Mouse (Mus musculus) stomach, postnatal 0 days (tissue): ENCODE measurements at regions not wholly inside any gene's neighbourhood (a gene's known extent, or its start where the extent isn't known, plus 50 kb on each side); places are given as distances from the start of the nearest gene placed in this dataset.

Experiments
- ATAC-seq: fragments of 200-750 bp; cut with Nextera tagmentation; 2 replicates; pipeline ENCODE4 v1.8.0; 2017; ENCODE audit not compliant: low FRiP score, low TSS enrichment
- DNase-seq: peaks from one replicate; pipeline ENCODE4 v3.0.0-alpha.2; 2016; ENCODE audit warnings: low spot score
- H3K27ac ChIP-seq: fragments of 300-500 bp; sonication (generic); replicated peaks from 2 replicates; pipeline ENCODE4 v1.5.1; 2014; ENCODE audit warnings: mild to moderate bottlenecking, control low read depth
- H3K27me3 ChIP-seq: fragments of 300-500 bp; sonication (generic); 2 replicates; pipeline ENCODE4 v1.6.1; 2014; ENCODE audit warnings: low read length; ENCODE audit not compliant: control insufficient read depth, insufficient read depth
- H3K36me3 ChIP-seq: fragments of 300-500 bp; sonication (generic); 2 replicates; pipeline ENCODE4 v1.6.1; 2014; ENCODE audit warnings: low read length, mixed read lengths; ENCODE audit not compliant: control insufficient read depth, insufficient read depth
- H3K4me1 ChIP-seq: fragments of 300-500 bp; sonication (generic); replicated peaks from 2 replicates; pipeline ENCODE4 v1.6.1; 2014; ENCODE audit warnings: antibody characterized with exemption; ENCODE audit not compliant: control insufficient read depth, insufficient read depth
- H3K4me2 ChIP-seq: fragments of 300-500 bp; sonication (generic); replicated peaks from 2 replicates; pipeline ENCODE4 v1.6.1; 2014; ENCODE audit warnings: low read depth, mild to moderate bottlenecking, control low read depth, moderate library complexity
- H3K4me3 ChIP-seq: fragments of 300-500 bp; sonication (generic); 2 replicates; pipeline ENCODE4 v1.5.1; 2014; ENCODE audit warnings: low read depth, low read length, control low read depth
- H3K9ac ChIP-seq: fragments of 300-500 bp; sonication (generic); 2 replicates; pipeline ENCODE4 v1.6.1; 2014; ENCODE audit warnings: mild to moderate bottlenecking, low read length, control low read depth, mixed read lengths
- H3K9me3 ChIP-seq: fragments of 300-500 bp; sonication (generic); 2 replicates; pipeline ENCODE4 v1.6.1; 2016; ENCODE audit warnings: low read length; ENCODE audit not compliant: control insufficient read depth
- CTCF ChIP-seq: IDR thresholded peaks from 2 replicates; pipeline ENCODE4 v1.5.1; 2016; ENCODE audit warnings: antibody characterized with exemption, low read depth, mild to moderate bottlenecking, moderate library complexity
- EP300 ChIP-seq: optimal IDR thresholded peaks from 2 replicates; pipeline ENCODE3; 2016; ENCODE audit warnings: antibody characterized with exemption
- WGBS: fragments of 180-500 bp; shearing (Covaris S2); extraction: QIAGEN DNeasy Blood & Tissue Kit; methylation state at CpG from one replicate; pipeline ENCODE4 v1.1.7; 2014; 5-methylcytosine and 5-hydroxymethylcytosine counted together

DNA sequence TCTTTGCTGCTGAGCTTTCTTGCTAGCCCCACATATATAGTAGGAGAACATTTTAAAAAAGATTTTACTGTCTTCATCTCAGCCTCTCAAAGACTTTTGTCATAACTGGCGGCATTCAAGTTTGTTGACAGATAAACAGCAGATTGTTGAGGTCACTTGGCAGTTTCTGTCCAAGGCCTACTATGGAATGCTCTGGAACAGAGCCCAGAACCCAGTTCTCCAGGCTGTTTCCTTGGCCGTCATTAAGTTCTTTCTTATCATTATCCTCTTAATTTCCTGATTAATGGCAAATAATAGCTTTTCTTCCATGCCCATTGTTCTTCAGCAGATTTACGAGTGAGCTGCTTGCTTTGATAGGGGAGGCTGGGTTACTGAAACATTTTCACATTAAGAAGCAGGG lies 203.9 kb downstream of the Fam173b start:
- no peak overlapping the region for H3K9ac ChIP-seq
- H3K27me3 ChIP-seq = no peaks in the 10 kb centered on the region
- 38% methylated on average over 3 of the region's 3 CpGs for WGBS
- H3K4me2 ChIP-seq = no peak overlapping the region
- no peak overlapping the region for H3K27ac ChIP-seq
- H3K4me3 ChIP-seq = no peak overlapping the region
- H3K4me1 ChIP-seq = no peaks in the 10 kb centered on the region
- DNase-seq = no peak
- no peaks in the 10 kb centered on the region for H3K9me3 ChIP-seq
- no peaks in the 10 kb centered on the region for H3K36me3 ChIP-seq
- TF ChIP-seq EP300 = no peak
- no peak for TF ChIP-seq CTCF
- no peak for ATAC-seq

DNA sequence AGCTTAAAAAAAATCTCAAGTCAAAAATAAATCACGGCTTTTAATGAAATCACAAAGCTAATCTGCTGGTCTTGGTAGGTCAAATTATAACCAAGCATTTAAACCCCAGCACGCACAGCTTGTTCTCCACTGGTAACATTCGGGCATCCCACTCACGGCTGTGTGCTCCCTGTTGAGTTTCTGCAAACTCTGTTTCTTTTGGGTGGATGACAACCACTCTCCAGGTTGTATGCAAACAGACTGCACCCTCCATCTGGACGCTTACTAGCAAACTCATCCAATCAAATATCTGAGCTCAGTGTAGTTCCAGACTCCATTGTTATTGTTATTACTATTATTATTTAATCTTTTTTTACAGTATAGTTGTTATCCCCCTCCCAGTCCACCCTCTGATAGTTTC lies 213.9 kb downstream of the Fam173b start:
- no peaks in the 10 kb centered on the region for H3K36me3 ChIP-seq
- H3K9ac ChIP-seq = no peak overlapping the region
- WGBS = 53% methylated on average over 5 of the region's 5 CpGs
- H3K4me2 ChIP-seq = no peak overlapping the region
- no peak for TF ChIP-seq EP300
- TF ChIP-seq CTCF = no peak
- DNase-seq (no peak), ATAC-seq (no peak)
- H3K4me3 ChIP-seq = no peak overlapping the region
- no peak overlapping the region for H3K27ac ChIP-seq
- H3K9me3 ChIP-seq = no peaks in the 10 kb centered on the region
- H3K27me3 ChIP-seq = no peaks in the 10 kb centered on the region
- H3K4me1 ChIP-seq = no peaks in the 10 kb centered on the region

DNA sequence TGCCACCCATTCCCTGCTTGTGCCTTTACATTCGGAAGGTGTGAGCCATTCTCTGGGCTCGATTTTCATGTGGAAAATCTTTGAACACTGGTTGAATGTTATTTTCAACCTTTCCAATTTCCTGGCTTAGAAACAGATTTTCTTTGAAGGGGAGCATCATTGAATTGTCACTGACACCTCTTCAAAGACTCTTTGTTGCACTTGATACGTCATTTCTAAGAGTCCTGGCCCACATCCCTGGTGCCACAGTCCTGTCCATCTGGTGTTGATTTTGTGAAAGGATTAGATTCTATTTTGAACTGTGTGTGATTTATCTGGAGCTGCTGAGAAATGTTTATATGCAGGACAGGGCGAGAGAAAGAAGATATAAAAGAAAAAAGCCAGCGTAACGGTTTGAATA lies 217.6 kb downstream of the Fam173b start:
- TF ChIP-seq CTCF = no peak
- no peak for TF ChIP-seq EP300
- ATAC-seq (no peak), DNase-seq (no peak)
- no peak overlapping the region for H3K4me2 ChIP-seq
- no peaks in the 10 kb centered on the region for H3K27me3 ChIP-seq
- H3K4me1 ChIP-seq = no peaks in the 10 kb centered on the region
- no peaks in the 10 kb centered on the region for H3K9me3 ChIP-seq
- no peak overlapping the region for H3K27ac ChIP-seq
- no peak overlapping the region for H3K4me3 ChIP-seq
- no peaks in the 10 kb centered on the region for H3K36me3 ChIP-seq
- no peak overlapping the region for H3K9ac ChIP-seq
- 50% methylated on average over 6 of the region's 6 CpGs for WGBS

DNA sequence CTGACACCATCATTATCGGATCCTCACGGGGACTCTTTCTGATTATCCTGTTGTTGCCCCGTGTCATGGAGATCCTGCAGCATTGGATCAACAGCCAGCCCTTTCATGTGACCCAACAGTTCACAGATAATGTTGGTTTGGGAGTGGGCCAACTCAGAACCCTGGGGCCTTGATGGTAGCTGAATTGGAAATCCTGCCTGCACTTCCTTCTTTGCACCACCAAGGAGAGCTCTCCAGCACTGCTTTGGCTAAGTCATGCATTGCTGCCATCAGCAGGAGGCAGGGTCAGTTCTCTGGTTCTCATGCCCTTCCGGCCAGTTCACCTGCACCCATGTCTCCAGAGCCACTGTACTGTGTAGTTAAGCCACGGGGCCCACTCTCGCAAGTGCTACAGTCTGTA lies 225.6 kb downstream of the Fam173b start:
- H3K4me2 ChIP-seq = no peak overlapping the region
- ATAC-seq = no peak
- H3K4me1 ChIP-seq = no peaks in the 10 kb centered on the region
- WGBS = 82% methylated on average over 6 of the region's 6 CpGs
- no peak overlapping the region for H3K4me3 ChIP-seq
- no peak for TF ChIP-seq EP300
- peak; percentile 7; the same call in 1 of the 2 replicates for TF ChIP-seq CTCF
- no peaks in the 10 kb centered on the region for H3K36me3 ChIP-seq
- no peak overlapping the region for H3K27ac ChIP-seq
- no peak overlapping the region for H3K9ac ChIP-seq
- no peaks in the 10 kb centered on the region for H3K27me3 ChIP-seq
- no peak for DNase-seq
- H3K9me3 ChIP-seq = no peaks in the 10 kb centered on the region

DNA sequence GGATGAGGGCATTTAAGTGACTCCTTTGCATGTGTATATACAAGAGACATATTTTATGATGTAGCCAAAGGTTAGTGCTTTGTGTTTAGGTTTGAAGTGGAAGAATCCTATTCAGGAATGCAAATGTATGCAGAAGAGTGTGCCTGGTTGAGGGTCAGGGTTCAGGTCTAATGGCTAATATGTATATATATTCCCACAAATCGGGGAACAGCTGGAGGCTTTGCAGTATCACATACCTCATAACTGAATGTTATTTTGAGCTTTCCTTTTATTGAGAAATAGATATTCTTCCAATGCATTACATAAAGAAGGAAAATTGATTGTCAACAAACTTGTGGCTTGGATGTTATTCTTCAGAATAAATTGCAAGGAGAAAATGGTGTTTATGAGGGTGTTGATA lies 239.9 kb downstream of the Fam173b start:
- DNase-seq (no peak), ATAC-seq (no peak)
- no peak overlapping the region for H3K4me2 ChIP-seq
- no peaks in the 10 kb centered on the region for H3K4me1 ChIP-seq
- H3K36me3 ChIP-seq = no peaks in the 10 kb centered on the region
- no peak overlapping the region for H3K9ac ChIP-seq
- H3K4me3 ChIP-seq = no peak overlapping the region
- H3K27ac ChIP-seq = no peak overlapping the region
- TF ChIP-seq EP300 = no peak
- TF ChIP-seq CTCF = no peak
- 45% methylated on average over 1 of the region's 1 CpGs for WGBS
- no peaks in the 10 kb centered on the region for H3K9me3 ChIP-seq
- H3K27me3 ChIP-seq = no peaks in the 10 kb centered on the region

DNA sequence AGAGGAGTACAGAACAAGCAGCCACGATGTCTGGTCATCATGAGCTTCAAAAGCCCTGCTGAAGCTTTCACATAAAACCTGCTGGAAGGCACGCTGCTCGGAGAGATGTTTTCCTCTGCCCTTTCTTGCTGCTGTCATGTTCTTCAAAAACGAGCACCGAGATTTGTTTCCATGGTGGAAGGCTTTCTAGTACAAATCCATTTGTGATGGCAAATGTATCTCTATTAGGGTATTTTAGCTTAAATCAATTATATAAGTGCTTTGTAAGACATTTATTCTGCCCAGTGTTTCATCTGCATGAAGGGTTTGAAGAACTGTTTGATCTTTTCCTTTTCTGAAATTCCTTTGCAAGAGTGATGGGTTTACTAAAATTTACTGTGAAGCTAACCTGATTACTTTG lies 253.1 kb downstream of the Fam173b start:
- no peak for TF ChIP-seq CTCF
- Histone ChIP-seq H3K4me1 (no peaks in the 10 kb centered on the region), H3K9me3 (no peaks in the 10 kb centered on the region), H3K27ac (no peak overlapping the region), H3K9ac (no peak overlapping the region), H3K36me3 (no peaks in the 10 kb centered on the region), H3K4me2 (no peak overlapping the region), H3K27me3 (no peaks in the 10 kb centered on the region), H3K4me3 (no peak overlapping the region)
- DNase-seq (no peak), ATAC-seq (no peak)
- WGBS = 63% methylated on average over 5 of the region's 5 CpGs
